Mouse (Mus musculus) hindbrain, embryonic 11.5 days (tissue): ENCODE measurements at regions not wholly inside any gene's neighbourhood (a gene's known extent, or its start where the extent isn't known, plus 50 kb on each side); places are given as distances from the start of the nearest gene placed in this dataset.

Experiments used
- ATAC-seq: fragments of 200-750 bp; cut with Nextera tagmentation; 2 replicates; pipeline ENCODE4 v1.8.0; 2017; ENCODE audit warnings: mild to moderate bottlenecking, moderate TSS enrichment, moderate library complexity; ENCODE audit not compliant: low FRiP score
- DNase-seq: peaks from one replicate; pipeline ENCODE4 v3.0.0-alpha.2; 2015; ENCODE audit warnings: low spot score
- H3K27ac ChIP-seq: fragments of 300-500 bp; sonication (generic); 2 replicates; pipeline ENCODE4 v1.5.1; 2014; ENCODE audit warnings: mild to moderate bottlenecking, low read depth, low read length
- H3K27me3 ChIP-seq: fragments of 300-500 bp; sonication (generic); 2 replicates; pipeline ENCODE4 v1.6.1; 2014; ENCODE audit warnings: mild to moderate bottlenecking, low read length, moderate library complexity, mixed read lengths; ENCODE audit not compliant: control insufficient read depth, insufficient read depth
- H3K36me3 ChIP-seq: fragments of 300-500 bp; sonication (generic); 2 replicates; pipeline ENCODE4 v1.6.1; 2014; ENCODE audit warnings: mild to moderate bottlenecking, low read length, moderate library complexity, mixed read lengths; ENCODE audit not compliant: control insufficient read depth, insufficient read depth
- H3K4me1 ChIP-seq: fragments of 300-500 bp; sonication (generic); replicated peaks from 2 replicates; pipeline ENCODE4 v1.6.1; 2014; ENCODE audit warnings: low read length, mixed read lengths; ENCODE audit not compliant: control insufficient read depth, insufficient read depth
- H3K4me2 ChIP-seq: fragments of 300-500 bp; sonication (generic); replicated peaks from 2 replicates; pipeline ENCODE4 v1.6.1; 2014; ENCODE audit warnings: mild to moderate bottlenecking, low read depth, low read length
- H3K4me3 ChIP-seq: fragments of 300-500 bp; sonication (generic); 2 replicates; pipeline ENCODE4 v1.5.1; 2014; ENCODE audit warnings: low read depth, low read length
- H3K9ac ChIP-seq: fragments of 300-500 bp; sonication (generic); 2 replicates; pipeline ENCODE4 v1.6.1; 2014; ENCODE audit warnings: low read depth, low read length
- H3K9me3 ChIP-seq: fragments of 300-500 bp; sonication (generic); 2 replicates; pipeline ENCODE4 v1.6.1; 2016; ENCODE audit warnings: low read length; ENCODE audit not compliant: control insufficient read depth
- WGBS: fragments of 180-500 bp; shearing (Covaris S2); extraction: QIAGEN DNeasy Blood & Tissue Kit; methylation state at CpG from one replicate; pipeline ENCODE4 v1.1.7; 2014; 5-methylcytosine and 5-hydroxymethylcytosine counted together

GRCm38 (mm10) chr9:42183448-42183847 is 59.4 kb upstream of the Sorl1 start:
- no peaks in the 10 kb centered on the region for H3K4me1 ChIP-seq
- H3K27ac ChIP-seq, result no peak overlapping the region
- WGBS, result 37% methylated on average over 5 of the region's 5 CpGs
- no peak overlapping the region for H3K9ac ChIP-seq
- no peaks in the 10 kb centered on the region for H3K36me3 ChIP-seq
- H3K4me3 ChIP-seq, result no peak overlapping the region
- no peak for DNase-seq
- no peak for ATAC-seq
- H3K4me2 ChIP-seq, result no peak overlapping the region
- H3K27me3 ChIP-seq, result no peaks in the 10 kb centered on the region
- H3K9me3 ChIP-seq, result no peaks in the 10 kb centered on the region

DNA sequence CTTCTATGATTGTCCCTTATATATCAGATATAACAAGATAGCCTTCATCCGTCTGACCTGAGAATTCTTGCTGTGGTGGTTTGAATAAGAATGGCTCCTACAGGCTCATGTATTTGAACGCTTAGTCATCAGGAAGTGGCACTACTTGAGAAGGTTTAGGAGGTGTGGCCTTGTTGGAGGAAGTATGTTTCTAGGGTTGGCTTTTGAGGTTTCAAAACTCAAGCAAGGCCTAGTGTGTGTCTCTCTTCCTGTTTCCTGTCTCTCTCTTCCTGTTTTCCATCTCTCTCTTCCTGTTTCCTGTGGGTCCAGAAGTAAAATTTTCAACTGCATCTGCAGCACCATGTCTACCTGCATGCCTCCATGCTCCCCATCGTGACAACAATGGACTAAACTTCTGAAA is 58.3 kb upstream of the Sorl1 start:
- no peaks in the 10 kb centered on the region for H3K36me3 ChIP-seq
- no peaks in the 10 kb centered on the region for H3K27me3 ChIP-seq
- DNase-seq (no peak), ATAC-seq (no peak)
- no peak overlapping the region for H3K27ac ChIP-seq
- H3K4me2 ChIP-seq, result no peak overlapping the region
- no peak overlapping the region for H3K9ac ChIP-seq
- H3K9me3 ChIP-seq, result no peaks in the 10 kb centered on the region
- no peaks in the 10 kb centered on the region for H3K4me1 ChIP-seq
- H3K4me3 ChIP-seq, result no peak overlapping the region
- 96% methylated on average over 3 of the region's 3 CpGs for WGBS

GRCm38 (mm10) chr9:42180152-42180551 is 56.1 kb upstream of the Sorl1 start:
- no peak for ATAC-seq
- Histone ChIP-seq H3K4me1 (no peaks in the 10 kb centered on the region), H3K9me3 (no peaks in the 10 kb centered on the region), H3K27me3 (no peaks in the 10 kb centered on the region), H3K4me2 (no peak overlapping the region), H3K4me3 (no peak overlapping the region), H3K36me3 (no peaks in the 10 kb centered on the region), H3K27ac (no peak overlapping the region), H3K9ac (no peak overlapping the region)
- DNase-seq, result no peak
- WGBS, result 91% methylated on average over 4 of the region's 4 CpGs

DNA sequence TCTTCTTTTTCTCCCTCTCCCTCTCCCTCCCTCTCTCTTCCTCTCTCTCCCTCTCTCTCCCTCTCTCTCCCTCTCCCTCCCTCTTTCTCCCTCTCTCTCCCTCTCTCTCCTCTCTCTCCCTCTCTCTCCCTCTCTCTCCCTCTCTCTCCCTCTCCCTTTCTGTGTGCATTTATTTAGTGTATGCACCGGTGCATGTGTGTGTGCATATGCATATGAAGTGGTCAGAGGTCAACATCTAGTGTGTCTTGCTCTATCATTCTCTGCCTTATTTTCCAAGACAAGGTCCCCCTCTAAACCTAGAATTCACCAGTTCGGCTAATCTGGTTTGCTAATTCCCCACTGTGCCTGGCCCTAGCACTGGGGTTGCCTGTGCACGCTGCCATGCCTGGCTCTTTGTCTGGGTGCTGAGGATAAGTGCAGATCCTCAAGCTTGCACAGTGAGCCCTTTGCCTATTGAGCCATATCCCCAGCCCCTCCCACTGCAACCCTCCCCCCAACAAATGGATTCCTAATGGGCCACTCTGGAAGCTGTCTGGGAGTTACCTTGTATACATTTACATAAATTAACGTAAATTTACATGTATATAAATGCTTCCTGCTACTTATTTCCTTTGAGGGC is 54.8 kb upstream of the Sorl1 start:
- Histone ChIP-seq H3K27me3 (no peaks in the 10 kb centered on the region), H3K4me3 (no peak overlapping the region), H3K4me1 (no peaks in the 10 kb centered on the region), H3K4me2 (no peak overlapping the region), H3K9me3 (no peaks in the 10 kb centered on the region), H3K27ac (peak overlapping the region; percentile 44; the same call in 1 of the 2 replicates), H3K36me3 (no peaks in the 10 kb centered on the region), H3K9ac (no peak overlapping the region)
- peak; percentile 59 for DNase-seq
- WGBS, result 29% methylated on average over 4 of the region's 4 CpGs
- peak; percentile 89 for ATAC-seq

GRCm38 (mm10) chr9:42174349-42174955 is 50.4 kb upstream of the Sorl1 start:
- DNase-seq, result no peak
- ATAC-seq, result no peak
- 45% methylated on average over 2 of the region's 2 CpGs for WGBS

More at GRCm38 (mm10) chr9:42174349-42174955, 50.4 kb upstream of the Sorl1 start:
- H3K36me3 ChIP-seq, result no peaks in the 10 kb centered on the region
- H3K27me3 ChIP-seq, result no peaks in the 10 kb centered on the region
- H3K27ac ChIP-seq, result no peak overlapping the region
- no peak overlapping the region for H3K9ac ChIP-seq
- no peak overlapping the region for H3K4me3 ChIP-seq
- H3K9me3 ChIP-seq, result no peaks in the 10 kb centered on the region
- H3K4me2 ChIP-seq, result no peak overlapping the region
- H3K4me1 ChIP-seq, result no peaks in the 10 kb centered on the region
